20 mouse cellular contexts compared by ENCODE assay signal in the genomic region with DNA sequence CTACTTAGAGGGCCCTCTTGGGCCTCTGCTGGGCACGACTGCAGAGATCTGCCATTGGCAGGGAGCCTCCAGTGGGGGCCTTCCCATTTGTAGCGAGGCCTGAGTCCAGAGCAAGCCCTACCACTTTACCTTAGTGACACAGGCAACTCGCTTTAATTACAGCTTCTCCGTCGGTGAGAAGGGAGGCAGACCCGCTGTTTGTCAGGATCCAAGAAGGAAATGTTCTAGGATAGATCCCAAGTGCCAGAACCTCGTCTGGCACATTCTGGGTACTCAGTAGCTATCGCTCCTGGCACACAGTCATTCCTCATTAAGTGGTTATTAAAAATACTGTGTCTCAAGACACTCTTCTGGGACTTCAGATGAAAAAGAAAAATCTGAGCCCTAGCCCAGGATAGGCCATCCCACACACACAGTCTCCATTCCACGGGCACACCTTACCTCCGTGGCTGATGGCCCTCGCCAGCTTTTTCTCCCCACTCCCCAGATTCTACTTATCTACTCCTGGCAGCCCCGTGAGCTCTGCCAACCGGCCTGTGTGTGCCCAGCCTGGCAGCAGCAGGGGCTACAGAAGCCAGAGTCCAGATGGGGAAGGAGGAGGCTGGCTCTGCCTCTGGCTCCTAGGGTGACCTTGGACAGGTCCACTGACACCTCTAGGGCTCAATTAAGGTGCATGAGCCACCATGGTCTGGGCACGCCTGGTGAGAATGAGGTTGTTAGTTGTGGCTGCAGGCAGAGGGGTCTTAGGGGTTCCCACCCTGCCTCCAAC. TPM values are rescaled to one million over a fixed set of nuclear protein-coding genes. Genes with fewer than 3 reads are reported as not detected.
DNase-seq lines count a peak whose midpoint lies in the region; ATAC-seq lines count a peak whose summit lies in the region.
"Had no signal": no experiment of that assay in that cellular context is flagged by ENCODE, and none has a peak within 500 bp of the region (broad histone marks: within the 10 kb centered on the region; RNA-seq: fewer than 3 reads in every experiment).

No protein-coding gene starts in this region.

- no peak overlapping the region for H3K4me3 ChIP-seq in forebrain, embryonic 16.5 days (replicated peaks; ENCODE audit: low read length)
- no peak overlapping the region for H3K4me3 ChIP-seq in forebrain, embryonic 11.5 days (ENCODE audit: low read depth, low read length)
- H3K4me3 ChIP-seq in hindbrain, embryonic 16.5 days (ENCODE audit: low read length), result no peak overlapping the region
- H3K4me3 ChIP-seq in hindbrain, embryonic 10.5 days, result no peak overlapping the region

- no peaks in the 10 kb centered on the region for H3K27me3 ChIP-seq in forebrain, embryonic 16.5 days (replicated peaks; ENCODE audit: control insufficient read depth, insufficient read depth, low read length)
- no peaks in the 10 kb centered on the region for H3K27me3 ChIP-seq in forebrain, embryonic 11.5 days (ENCODE audit: control insufficient read depth, insufficient read depth, low read length)
- H3K27me3 ChIP-seq in hindbrain, embryonic 16.5 days (replicated peaks; ENCODE audit: control insufficient read depth, insufficient read depth, low read length), result no peaks in the 10 kb centered on the region; the same call in 1 of the 2 replicates
- no peaks in the 10 kb centered on the region; the same call in 1 of the 2 replicates for H3K27me3 ChIP-seq in hindbrain, embryonic 10.5 days (ENCODE audit: insufficient read depth, poor library complexity, severe bottlenecking)

- H3K27ac ChIP-seq in forebrain, embryonic 16.5 days (ENCODE audit: low read length), result peak overlapping the region; percentile 29
- H3K27ac ChIP-seq in forebrain, embryonic 11.5 days (ENCODE audit: low read depth, low read length), result no peak overlapping the region
- peak overlapping the region; percentile 31 for H3K27ac ChIP-seq in hindbrain, embryonic 16.5 days (ENCODE audit: low read depth, low read length)
- no peak overlapping the region for H3K27ac ChIP-seq in hindbrain, embryonic 10.5 days

- no peak overlapping the region for H3K4me2 ChIP-seq in forebrain, embryonic 16.5 days (ENCODE audit: low read length)
- H3K4me2 ChIP-seq in forebrain, embryonic 11.5 days (ENCODE audit: low read depth, low read length, severe bottlenecking), result no peak overlapping the region
- H3K4me2 ChIP-seq in hindbrain, embryonic 16.5 days (ENCODE audit: low read length), result no peak overlapping the region

- no peak for DNase-seq in forebrain, embryonic 11.5 days (ENCODE audit: low spot score)
- no peak for DNase-seq in hindbrain, embryonic 10.5 days (ENCODE audit: low spot score)
- peak; percentile 54 for DNase-seq in brain, adult 2 months (ENCODE audit: low read depth, low spot score)
- peak; percentile 16 for DNase-seq in fat pad, adult 2 months (ENCODE audit: extremely low read depth, low read depth, low spot score)
- no peak for DNase-seq in gastrocnemius, postnatal 4 days (ENCODE audit: low spot score in 2 of 2)
- DNase-seq: adrenal gland, postnatal 36 days; embryo, embryonic 11 days; gastrocnemius, postnatal 36 days; kidney, adult 8-10 months; kidney, postnatal 14 days; liver; lung, adult 18-20 months; lung, postnatal 14 days; midbrain, embryonic 14.5 days; right cerebral cortex, postnatal 4 days; thymus, adult 2 months had no signal

- no peak overlapping the region for H3K9ac ChIP-seq in forebrain, embryonic 16.5 days (replicated peaks; ENCODE audit: low read depth, low read length)
- H3K9ac ChIP-seq in forebrain, embryonic 11.5 days (ENCODE audit: low read length), result no peak overlapping the region
- H3K9ac ChIP-seq in hindbrain, embryonic 16.5 days (ENCODE audit: low read depth, low read length), result no peak overlapping the region

- WGBS in forebrain, embryonic 16.5 days, result 63% methylated on average over 14 of the region's 14 CpGs
- 82% methylated on average over 14 of the region's 14 CpGs for WGBS in forebrain, embryonic 11.5 days
- WGBS in hindbrain, embryonic 16.5 days, result 58% methylated on average over 14 of the region's 14 CpGs
- 81% methylated on average over 14 of the region's 14 CpGs for WGBS in hindbrain, embryonic 10.5 days

- peak; percentile 49 for ATAC-seq in forebrain, embryonic 16.5 days
- ATAC-seq in forebrain, embryonic 11.5 days (replicated peaks; ENCODE audit: low FRiP score), result no peak
- ATAC-seq in hindbrain, embryonic 16.5 days, result no peak
- no peak for ATAC-seq in granulocyte monocyte progenitor cell, adult 5-6 weeks (replicated peaks; ENCODE audit: poor library complexity, severe bottlenecking)
- ATAC-seq: inflammation-experienced regulatory T-cells, adult 6 months had no signal

- H3K36me3 ChIP-seq in forebrain, embryonic 16.5 days (ENCODE audit: control insufficient read depth, insufficient read depth), result no peaks in the 10 kb centered on the region
- H3K36me3 ChIP-seq in forebrain, embryonic 11.5 days (ENCODE audit: control insufficient read depth, insufficient read depth, low read length), result no peaks in the 10 kb centered on the region; the same call in none of the 2 replicates
- H3K36me3 ChIP-seq in hindbrain, embryonic 16.5 days (ENCODE audit: control insufficient read depth, insufficient read depth, low read length), result no peaks in the 10 kb centered on the region
- 0 out of 2 replicates have a peak, but pooled peaks cover 6% of the 10 kb centered on the region for H3K36me3 ChIP-seq in hindbrain, embryonic 10.5 days

- no peaks in the 10 kb centered on the region for H3K9me3 ChIP-seq in forebrain, embryonic 16.5 days (ENCODE audit: control insufficient read depth, low read length)
- H3K9me3 ChIP-seq in forebrain, embryonic 11.5 days (ENCODE audit: control insufficient read depth, low read length), result no peaks in the 10 kb centered on the region
- H3K9me3 ChIP-seq in hindbrain, embryonic 16.5 days (ENCODE audit: control insufficient read depth, low read length), result no peaks in the 10 kb centered on the region
- no peaks in the 10 kb centered on the region for H3K9me3 ChIP-seq in hindbrain, embryonic 10.5 days

- H3K4me1 ChIP-seq in forebrain, embryonic 16.5 days (replicated peaks; ENCODE audit: control insufficient read depth, insufficient read depth, low read length), result peaks cover 17% of the 10 kb centered on the region
- H3K4me1 ChIP-seq in forebrain, embryonic 11.5 days (replicated peaks; ENCODE audit: control insufficient read depth, insufficient read depth, low read length), result no peaks in the 10 kb centered on the region
- H3K4me1 ChIP-seq in hindbrain, embryonic 16.5 days (ENCODE audit: control insufficient read depth, insufficient read depth, low read depth, low read length), result no peaks in the 10 kb centered on the region; the same call in 1 of the 2 replicates
- H3K4me1 ChIP-seq in hindbrain, embryonic 10.5 days (replicated peaks), result peaks cover 30% of the 10 kb centered on the region

RNA-seq across cellular contexts. Expression of a gene that starts 41.6 kb away (rescaled TPM):
- 21.5 and 29.7 TPM in 2 replicates for polyA plus RNA-seq in forebrain, embryonic 16.5 days (2015; fragmentation: Nextera tagmentation; extraction: Ambion mirVana)
- 40.7 and 44.3 TPM in 2 replicates for polyA plus RNA-seq in forebrain, embryonic 11.5 days (2014; fragmentation: Nextera tagmentation; extraction: Ambion mirVana)
- polyA plus RNA-seq in hindbrain, embryonic 16.5 days (2015; fragmentation: Nextera tagmentation; extraction: Ambion mirVana), result 25.0 and 25.2 TPM in 2 replicates
- polyA plus RNA-seq in hindbrain, embryonic 10.5 days (2016; fragmentation: Nextera tagmentation; extraction: Ambion mirVana), result 17.0 and 17.2 TPM in 2 replicates
- total RNA-seq in granulocyte monocyte progenitor cell, adult 5-6 weeks (2014; fragmentation: Nextera tagmentation), result 7.7 and 13.9 TPM in 2 replicates
- total RNA-seq in granulocyte monocyte progenitor cell, adult 5-6 weeks (2017), result 4.1 and 4.2 TPM in 2 replicates
- total RNA-seq in gastrocnemius, postnatal 4 days (2021), result 1 to 10 TPM; 1.3 to 1.4 TPM
- polyA plus RNA-seq: inflammation-experienced regulatory T-cells, adult 6 months had no signal

RNA-seq across cellular contexts. Expression of a gene that starts 46.8 kb away (rescaled TPM):
- 36.7 and 38.3 TPM in 2 replicates for polyA plus RNA-seq in forebrain, embryonic 16.5 days (2015; fragmentation: Nextera tagmentation; extraction: Ambion mirVana)
- polyA plus RNA-seq in forebrain, embryonic 11.5 days (2014; fragmentation: Nextera tagmentation; extraction: Ambion mirVana), result 50.1 and 51.7 TPM in 2 replicates
- 36.3 and 41.1 TPM in 2 replicates for polyA plus RNA-seq in hindbrain, embryonic 16.5 days (2015; fragmentation: Nextera tagmentation; extraction: Ambion mirVana)
- 47.0 and 58.6 TPM in 2 replicates for polyA plus RNA-seq in hindbrain, embryonic 10.5 days (2016; fragmentation: Nextera tagmentation; extraction: Ambion mirVana)
- total RNA-seq in granulocyte monocyte progenitor cell, adult 5-6 weeks (2014; fragmentation: Nextera tagmentation), result 40.0 and 68.6 TPM in 2 replicates
- 28.4 and 36.2 TPM in 2 replicates for total RNA-seq in granulocyte monocyte progenitor cell, adult 5-6 weeks (2017)
- total RNA-seq in gastrocnemius, postnatal 4 days (2021), result 10 to 100 TPM; 21.0 to 21.1 TPM

Comparison
In these comparisons a context has a peak if more than half of its experiments do, and no peak if none do; other contexts are left out.
1. H3K27ac ChIP-seq: peak in forebrain, embryonic 16.5 days (single experiment) and hindbrain, embryonic 16.5 days (single experiment); none in forebrain, embryonic 11.5 days (single experiment) and hindbrain, embryonic 10.5 days (single experiment).
2. DNase-seq: peak in brain, adult 2 months (single experiment) and fat pad, adult 2 months (single experiment); none in forebrain, embryonic 11.5 days (single experiment), hindbrain, embryonic 10.5 days (single experiment) and gastrocnemius, postnatal 4 days (0 of 2).